Mouse (Mus musculus): ENCODE measurements at regions not wholly inside any gene's neighbourhood (a gene's known extent, or its start where the extent isn't known, plus 50 kb on each side); places are given as distances from the start of the nearest gene placed in this dataset.
A peak's percentile ranks its signal among the peaks of the same experiment; 100 is the strongest.

- in situ Hi-C loops (cut with MboI; ENCODE audit: low sequenced_read_pairs in 2 of 2, unreplicated experiment in 2 of 2), result no loop called here
- DNase-seq (ENCODE audit: low read depth, low spot score), result no peak
- H3K36me3 ChIP-seq (ENCODE audit: control insufficient read depth, insufficient read depth, low read length, poor library complexity, severe bottlenecking), result no peaks in the 10 kb centered on the region
- H3K9ac ChIP-seq (ENCODE audit: insufficient read depth, low read depth, low read length, poor library complexity, severe bottlenecking), result no peak overlapping the region
- no peaks in the 10 kb centered on the region for H3K9me3 ChIP-seq (ENCODE audit: control insufficient read depth, insufficient read depth, low read depth, low read length)
- H3K4me3 ChIP-seq (ENCODE audit: insufficient read depth in 1 of 2, low read depth in 1 of 2, low read length in 2 of 2, poor library complexity in 1 of 2, severe bottlenecking in 1 of 2), result no peak overlapping the region
- TF ChIP-seq HCFC1 (IDR thresholded peaks at IDR 0.05; ENCODE audit: borderline replicate concordance, insufficient read depth, low read length) (no peak), CHD2 (IDR thresholded peaks at IDR 0.05; ENCODE audit: low read depth, low read length) (no peak), ZNF384 (IDR thresholded peaks at IDR 0.05; ENCODE audit: low read depth, low read length) (no peak), ZC3H11A (IDR thresholded peaks at IDR 0.05; ENCODE audit: borderline replicate concordance, low read depth, low read length) (no peak), MAFK (IDR thresholded peaks at IDR 0.05; ENCODE audit: insufficient read depth, low read depth, low read length) (no peak)
- no peak overlapping the region for H3K27ac ChIP-seq (ENCODE audit: insufficient read depth, low read depth, low read length, poor library complexity, severe bottlenecking)
- H3K4me1 ChIP-seq (ENCODE audit: control insufficient read depth in 2 of 2, insufficient read depth in 2 of 2, low read length in 2 of 2, poor library complexity in 1 of 2), result peaks cover 0 to 26% of the 10 kb centered on the region in 2 experiments; a peak in 2 of 4 replicates
These were observed 131.8 kb upstream of the Gm26897 start for GRCm38 (mm10) chr5:111601711-111602521.

GRCm38 (mm10) chr5:111613687-111614086, 120.0 kb upstream of the Gm26897 start:
- Histone ChIP-seq H3K9ac (ENCODE audit: insufficient read depth, low read depth, low read length, poor library complexity, severe bottlenecking) (no peak overlapping the region), H3K9me3 (ENCODE audit: control insufficient read depth, insufficient read depth, low read depth, low read length) (no peaks in the 10 kb centered on the region), H3K4me3 (ENCODE audit: insufficient read depth in 1 of 2, low read depth in 1 of 2, low read length in 2 of 2, poor library complexity in 1 of 2, severe bottlenecking in 1 of 2) (no peak overlapping the region), H3K36me3 (ENCODE audit: control insufficient read depth, insufficient read depth, low read length, poor library complexity, severe bottlenecking) (no peaks in the 10 kb centered on the region), H3K27ac (ENCODE audit: insufficient read depth, low read depth, low read length, poor library complexity, severe bottlenecking) (no peak overlapping the region), H3K4me1 (ENCODE audit: control insufficient read depth in 2 of 2, insufficient read depth in 2 of 2, low read length in 2 of 2, poor library complexity in 1 of 2) (peaks cover 0 to 2% of the 10 kb centered on the region in 2 experiments; a peak in 1 of 4 replicates)
- in situ Hi-C loops (cut with MboI; ENCODE audit: low sequenced_read_pairs in 2 of 2, unreplicated experiment in 2 of 2), result no loop called here
- no peak for DNase-seq (ENCODE audit: low read depth, low spot score)
- TF ChIP-seq ZC3H11A (IDR thresholded peaks at IDR 0.05; ENCODE audit: borderline replicate concordance, low read depth, low read length) (no peak), CHD2 (IDR thresholded peaks at IDR 0.05; ENCODE audit: low read depth, low read length) (no peak), HCFC1 (IDR thresholded peaks at IDR 0.05; ENCODE audit: borderline replicate concordance, insufficient read depth, low read length) (no peak), MAFK (IDR thresholded peaks at IDR 0.05; ENCODE audit: insufficient read depth, low read depth, low read length) (no peak), ZNF384 (IDR thresholded peaks at IDR 0.05; ENCODE audit: low read depth, low read length) (no peak)

GRCm38 (mm10) chr5:111619974-111620373, 113.8 kb upstream of the Gm26897 start:
- Histone ChIP-seq H3K36me3 (ENCODE audit: control insufficient read depth, insufficient read depth, low read length, poor library complexity, severe bottlenecking) (no peaks in the 10 kb centered on the region), H3K9ac (ENCODE audit: insufficient read depth, low read depth, low read length, poor library complexity, severe bottlenecking) (no peak overlapping the region), H3K9me3 (ENCODE audit: control insufficient read depth, insufficient read depth, low read depth, low read length) (no peaks in the 10 kb centered on the region), H3K27ac (ENCODE audit: insufficient read depth, low read depth, low read length, poor library complexity, severe bottlenecking) (no peak overlapping the region), H3K4me1 (ENCODE audit: control insufficient read depth in 2 of 2, insufficient read depth in 2 of 2, low read length in 2 of 2, poor library complexity in 1 of 2) (peaks cover 0 to 9% of the 10 kb centered on the region in 2 experiments; a peak in 1 of 4 replicates), H3K4me3 (ENCODE audit: insufficient read depth in 1 of 2, low read depth in 1 of 2, low read length in 2 of 2, poor library complexity in 1 of 2, severe bottlenecking in 1 of 2) (no peak overlapping the region)
- TF ChIP-seq ZC3H11A (IDR thresholded peaks at IDR 0.05; ENCODE audit: borderline replicate concordance, low read depth, low read length), result no peak
- 0 out of 2 replicates have a peak, but pooled peaks have one; percentile 33 for TF ChIP-seq ZNF384 (IDR thresholded peaks at IDR 0.05; ENCODE audit: low read depth, low read length)
- no peak for TF ChIP-seq HCFC1 (IDR thresholded peaks at IDR 0.05; ENCODE audit: borderline replicate concordance, insufficient read depth, low read length)
- no peak for TF ChIP-seq MAFK (IDR thresholded peaks at IDR 0.05; ENCODE audit: insufficient read depth, low read depth, low read length)
- DNase-seq (ENCODE audit: low read depth, low spot score), result no peak
- in situ Hi-C loops (cut with MboI; ENCODE audit: low sequenced_read_pairs in 2 of 2, unreplicated experiment in 2 of 2), result no loop called here

- TF ChIP-seq ZC3H11A (IDR thresholded peaks at IDR 0.05; ENCODE audit: borderline replicate concordance, low read depth, low read length) (no peak), MAFK (IDR thresholded peaks at IDR 0.05; ENCODE audit: insufficient read depth, low read depth, low read length) (no peak), HCFC1 (IDR thresholded peaks at IDR 0.05; ENCODE audit: borderline replicate concordance, insufficient read depth, low read length) (no peak), CHD2 (IDR thresholded peaks at IDR 0.05; ENCODE audit: low read depth, low read length) (no peak), ZNF384 (IDR thresholded peaks at IDR 0.05; ENCODE audit: low read depth, low read length) (no peak)
- H3K36me3 ChIP-seq (ENCODE audit: control insufficient read depth, insufficient read depth, low read length, poor library complexity, severe bottlenecking), result no peaks in the 10 kb centered on the region
- in situ Hi-C loops (cut with MboI; ENCODE audit: low sequenced_read_pairs in 2 of 2, unreplicated experiment in 2 of 2), result no loop called here
- H3K4me1 ChIP-seq (ENCODE audit: control insufficient read depth in 2 of 2, insufficient read depth in 2 of 2, low read length in 2 of 2, poor library complexity in 1 of 2), result peaks cover 0 to 9% of the 10 kb centered on the region in 2 experiments; a peak in 1 of 4 replicates
- no peak overlapping the region for H3K27ac ChIP-seq (ENCODE audit: insufficient read depth, low read depth, low read length, poor library complexity, severe bottlenecking)
- H3K4me3 ChIP-seq (ENCODE audit: insufficient read depth in 1 of 2, low read depth in 1 of 2, low read length in 2 of 2, poor library complexity in 1 of 2, severe bottlenecking in 1 of 2), result no peak overlapping the region
- H3K9ac ChIP-seq (ENCODE audit: insufficient read depth, low read depth, low read length, poor library complexity, severe bottlenecking), result no peak overlapping the region
- H3K9me3 ChIP-seq (ENCODE audit: control insufficient read depth, insufficient read depth, low read depth, low read length), result no peaks in the 10 kb centered on the region
- no peak for DNase-seq (ENCODE audit: low read depth, low spot score)
These were observed 113.1 kb upstream of the Gm26897 start for GRCm38 (mm10) chr5:111620626-111621025.

Data from ES-E14 (cell line).